Mouse (Mus musculus): ENCODE measurements at regions not wholly inside any gene's neighbourhood (a gene's known extent, or its start where the extent isn't known, plus 50 kb on each side); places are given as distances from the start of the nearest gene placed in this dataset.

DNA sequence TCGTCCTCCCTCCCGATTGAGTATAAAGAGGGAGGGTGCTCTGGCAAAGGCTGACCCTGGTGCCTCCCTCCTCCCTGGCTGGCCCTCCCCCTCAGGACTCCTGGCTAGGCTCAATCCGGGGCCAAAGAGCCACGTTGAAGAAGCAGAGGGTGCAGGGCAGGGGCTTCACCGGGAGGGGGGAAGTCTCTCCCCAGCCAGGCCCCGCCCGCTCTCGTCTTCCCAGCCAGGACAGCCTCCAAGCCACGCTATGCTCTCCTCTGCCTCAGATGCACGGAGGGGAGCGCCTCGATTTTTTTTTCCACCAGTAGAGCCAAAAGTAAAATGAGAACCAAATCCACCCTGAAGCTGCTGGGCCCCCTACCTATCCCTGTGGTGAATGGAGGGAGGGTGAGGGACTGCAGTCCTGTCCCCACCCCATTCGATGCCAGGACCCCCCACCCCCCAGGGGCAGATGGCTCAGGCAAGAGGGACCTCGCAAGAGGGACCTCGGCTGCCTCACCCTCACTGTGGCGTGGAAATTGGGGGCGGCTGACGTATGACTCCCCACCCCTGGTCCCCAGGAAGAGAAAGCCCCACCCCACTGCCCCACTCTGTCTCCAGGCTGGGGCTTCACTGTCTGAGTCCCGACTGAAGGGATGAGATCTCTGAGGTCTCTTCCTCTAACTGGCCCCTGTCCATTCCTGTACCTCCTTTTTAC lies 53.2 kb upstream of the Col1a1 start:
- no peak for DNase-seq

DNA sequence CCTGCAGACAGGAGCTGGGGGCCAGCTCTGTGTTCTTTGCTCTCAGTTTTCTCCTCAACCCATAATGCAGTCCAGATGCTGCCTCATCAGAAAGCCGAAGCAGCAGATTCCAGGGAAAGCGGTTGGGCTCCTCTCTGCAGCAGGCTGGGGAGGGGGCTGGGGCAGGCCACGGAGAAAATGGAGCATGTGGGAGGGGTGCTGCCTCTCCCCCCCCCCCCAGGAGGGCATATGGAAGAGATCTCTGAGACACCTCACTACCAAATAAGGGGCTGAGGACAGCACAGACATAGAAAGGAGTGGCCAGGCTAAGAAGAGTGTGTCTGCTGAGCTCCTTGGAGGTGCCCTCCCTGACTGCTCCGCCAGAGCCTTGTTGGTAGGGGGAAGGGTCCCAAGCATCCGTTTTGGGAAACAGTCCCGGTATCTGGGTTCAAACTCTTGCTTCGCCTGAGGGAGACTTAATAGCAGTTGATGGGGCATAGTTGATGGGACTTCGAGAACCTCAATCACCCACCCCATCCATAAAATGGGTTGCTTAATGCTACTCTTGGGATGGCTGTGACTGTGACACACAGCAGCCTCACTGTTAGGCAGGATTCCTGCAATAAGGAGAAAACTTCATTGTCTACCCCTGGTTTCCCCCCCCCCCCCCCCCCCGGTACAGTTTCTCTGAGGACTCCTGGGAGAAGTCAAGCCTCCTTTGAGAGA lies 53.9 kb upstream of the Col1a1 start:
- no peak for DNase-seq

DNA sequence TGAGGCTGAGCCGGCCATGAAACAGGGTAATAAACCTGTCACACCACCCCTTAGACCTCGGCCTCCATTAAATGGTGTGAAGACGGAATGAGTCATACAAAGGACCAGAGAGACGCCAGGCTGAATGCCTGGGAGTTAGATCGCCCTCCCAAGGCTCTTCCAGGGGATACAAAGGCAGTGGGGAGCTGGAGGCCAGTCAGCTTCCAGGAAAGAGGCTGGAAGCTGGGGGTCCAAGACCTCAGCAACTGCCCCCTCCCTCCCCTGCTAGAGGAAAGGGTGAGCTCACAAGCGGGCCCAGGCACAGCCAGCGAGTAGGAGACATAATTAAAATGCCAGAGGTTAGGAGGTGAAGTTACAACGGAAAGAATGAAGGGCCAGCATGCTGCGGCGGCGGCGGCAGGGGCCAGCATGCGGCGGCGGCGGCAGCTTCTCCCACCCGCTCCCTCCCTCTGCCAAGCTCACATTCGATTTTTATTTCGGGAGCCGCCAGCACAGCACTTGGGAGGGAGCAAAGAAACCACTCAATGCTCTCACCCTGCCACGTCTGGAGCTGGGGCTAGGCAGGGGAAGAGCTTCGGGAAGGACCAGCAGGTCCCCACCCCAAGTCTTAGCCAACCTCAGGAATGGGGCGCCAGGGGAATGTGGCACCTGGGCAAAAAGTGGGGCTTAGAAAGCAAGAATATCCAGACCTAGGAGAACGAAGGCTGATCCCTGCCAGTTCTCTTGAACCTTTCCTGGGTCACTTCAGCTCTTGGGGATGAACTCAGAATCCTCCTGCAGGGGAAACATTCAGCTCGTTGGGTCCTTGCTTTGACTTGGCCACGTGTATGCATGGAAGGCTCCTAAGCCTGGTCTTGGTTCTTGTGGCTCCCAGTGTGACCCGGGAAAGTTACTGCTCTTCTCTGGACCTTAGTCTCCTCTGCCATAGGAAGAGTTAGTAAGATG lies 54.9 kb upstream of the Col1a1 start:
- DNase-seq, result no peak

DNA sequence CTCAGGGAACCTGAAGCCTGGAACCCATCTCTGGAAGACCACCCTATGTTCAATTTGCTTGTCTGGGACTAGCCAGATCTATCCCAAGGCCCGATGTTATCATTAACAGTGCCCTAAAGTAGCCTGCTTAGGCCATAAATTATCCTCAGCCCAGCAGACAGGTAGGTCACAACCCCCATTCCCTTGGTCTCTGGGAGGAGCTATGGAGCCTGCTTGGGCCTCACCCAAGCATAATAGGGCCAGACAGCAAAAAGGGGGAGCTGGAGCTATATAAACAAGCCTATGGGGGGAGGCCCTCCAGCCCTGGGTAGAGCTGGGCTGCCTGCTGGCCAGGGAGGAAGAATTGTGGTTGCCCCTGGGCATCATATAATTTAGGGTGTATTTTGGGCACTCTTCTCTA lies 59.3 kb upstream of the Col1a1 start:
- DNase-seq, result no peak

DNA sequence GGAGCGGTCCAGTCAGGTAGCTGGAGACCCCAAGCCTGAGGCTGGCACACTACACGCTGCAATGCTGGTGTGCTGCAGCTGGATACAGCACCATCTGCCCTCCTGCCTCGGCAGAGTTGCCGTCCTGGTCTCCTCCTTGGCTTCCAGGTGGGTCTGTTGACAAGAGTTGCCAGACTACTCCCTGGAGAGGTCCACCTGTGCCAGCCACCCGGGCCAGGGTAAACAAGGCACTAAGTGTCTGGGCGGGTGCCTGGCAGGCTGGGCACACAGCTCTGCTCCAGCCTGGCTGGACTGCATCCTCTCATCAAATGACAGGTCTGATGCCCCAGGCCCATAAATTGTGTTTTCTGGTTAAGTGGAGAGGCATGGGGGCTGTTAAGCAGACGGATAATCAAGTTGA lies 61.0 kb upstream of the Col1a1 start:
- DNase-seq, result no peak

DNA sequence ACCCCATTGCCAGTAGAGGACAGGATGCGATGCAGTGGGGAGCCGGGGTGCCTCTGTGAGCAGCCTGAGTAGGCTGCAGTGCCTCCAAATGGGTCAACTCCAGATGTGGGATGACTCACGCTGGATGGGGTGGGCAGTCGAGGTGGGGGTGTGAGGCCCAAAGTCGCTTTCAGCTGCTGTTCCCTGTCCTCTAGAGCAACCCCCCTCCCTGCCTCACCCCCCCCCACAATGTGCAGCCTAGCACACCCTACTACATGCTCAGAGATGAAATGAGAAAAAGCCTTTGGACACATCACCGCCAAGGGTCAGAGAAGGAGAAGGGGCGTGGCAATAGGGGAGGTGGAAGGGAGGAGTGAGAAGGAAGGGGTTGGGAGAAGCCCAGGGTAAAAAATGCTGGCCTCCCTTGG lies 61.9 kb upstream of the Col1a1 start:
- DNase-seq, result no peak

DNA sequence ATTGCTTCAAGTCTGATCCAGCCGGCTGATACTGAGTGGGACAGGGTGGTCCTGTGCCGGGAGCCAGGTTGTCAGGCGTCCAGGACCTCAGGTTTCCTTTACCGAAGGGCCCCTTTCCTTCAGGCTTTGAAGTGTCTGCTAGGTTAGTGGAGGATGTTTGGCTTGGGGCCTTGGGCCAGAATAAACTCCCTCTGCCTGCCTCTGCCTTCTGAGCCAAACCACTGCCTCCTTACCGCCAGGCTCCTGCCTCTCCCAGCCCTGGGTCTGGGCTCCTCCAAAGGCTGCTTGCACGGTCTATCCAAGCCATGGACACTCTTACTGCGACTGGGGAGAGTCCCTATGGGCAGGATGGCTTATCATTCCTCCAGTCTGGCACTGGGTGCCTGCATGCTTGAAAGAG lies 62.3 kb upstream of the Col1a1 start:
- DNase-seq, result no peak

DNA sequence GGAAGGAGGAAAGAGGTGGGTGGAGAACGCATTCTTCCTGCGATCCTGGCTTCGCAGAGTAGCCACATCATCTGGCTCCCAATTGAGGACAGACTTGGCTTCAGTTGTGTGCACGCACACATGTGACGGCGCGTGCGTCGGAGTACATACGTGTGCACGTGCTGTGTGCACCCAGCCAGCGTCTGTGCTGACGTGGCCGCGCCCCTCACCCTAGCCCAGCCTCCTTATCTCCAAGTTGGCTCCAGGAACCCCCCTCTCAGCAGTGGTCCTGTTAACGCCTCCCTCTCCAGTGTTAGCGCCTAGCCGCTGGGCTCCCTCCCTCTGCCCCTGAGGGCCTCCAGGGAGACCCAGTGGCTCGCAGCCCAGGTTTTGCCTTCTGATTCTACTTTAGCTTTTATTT lies 63.1 kb upstream of the Col1a1 start:
- no peak for DNase-seq

DNA sequence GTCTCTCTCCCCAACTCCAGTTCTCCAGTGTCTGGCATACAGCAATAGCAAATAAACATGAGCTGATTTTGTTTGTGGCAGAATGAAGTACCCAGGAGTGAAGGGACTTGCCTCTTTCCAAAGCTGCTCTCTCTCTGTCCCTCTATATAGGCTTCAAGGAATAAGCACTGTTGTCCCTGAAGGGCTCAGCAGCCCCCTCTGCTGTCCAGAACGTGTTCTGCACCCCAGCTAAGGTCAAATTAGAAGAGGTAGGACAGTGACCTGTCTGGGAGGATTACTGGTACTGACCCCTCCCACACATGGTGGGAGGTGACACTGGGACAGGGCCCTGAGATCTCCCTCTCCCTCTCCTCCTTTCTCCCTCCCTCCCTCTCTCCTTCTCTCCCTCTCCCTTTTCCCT lies 65.7 kb upstream of the Col1a1 start:
- peak; percentile 57 for DNase-seq

DNA sequence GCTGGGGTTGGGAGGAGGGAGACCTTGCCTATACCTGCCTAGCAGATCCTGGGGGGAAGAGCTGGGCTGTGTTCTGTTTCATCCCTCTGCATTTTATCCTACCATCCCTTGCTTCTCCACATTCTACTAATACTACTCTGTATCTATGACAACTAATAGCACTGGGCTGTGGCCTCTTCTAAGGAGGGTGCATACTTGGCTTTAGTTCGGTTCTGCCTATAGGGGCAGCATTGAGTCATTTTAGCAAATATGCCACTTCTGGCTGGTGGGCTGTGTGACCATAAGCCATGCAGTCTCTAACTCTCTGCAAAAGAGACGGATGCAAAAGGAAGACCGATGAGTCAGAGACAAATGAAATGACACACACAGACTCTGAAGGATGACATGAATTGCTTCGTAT lies 66.2 kb upstream of the Col1a1 start:
- peak; percentile 22 for DNase-seq

DNA sequence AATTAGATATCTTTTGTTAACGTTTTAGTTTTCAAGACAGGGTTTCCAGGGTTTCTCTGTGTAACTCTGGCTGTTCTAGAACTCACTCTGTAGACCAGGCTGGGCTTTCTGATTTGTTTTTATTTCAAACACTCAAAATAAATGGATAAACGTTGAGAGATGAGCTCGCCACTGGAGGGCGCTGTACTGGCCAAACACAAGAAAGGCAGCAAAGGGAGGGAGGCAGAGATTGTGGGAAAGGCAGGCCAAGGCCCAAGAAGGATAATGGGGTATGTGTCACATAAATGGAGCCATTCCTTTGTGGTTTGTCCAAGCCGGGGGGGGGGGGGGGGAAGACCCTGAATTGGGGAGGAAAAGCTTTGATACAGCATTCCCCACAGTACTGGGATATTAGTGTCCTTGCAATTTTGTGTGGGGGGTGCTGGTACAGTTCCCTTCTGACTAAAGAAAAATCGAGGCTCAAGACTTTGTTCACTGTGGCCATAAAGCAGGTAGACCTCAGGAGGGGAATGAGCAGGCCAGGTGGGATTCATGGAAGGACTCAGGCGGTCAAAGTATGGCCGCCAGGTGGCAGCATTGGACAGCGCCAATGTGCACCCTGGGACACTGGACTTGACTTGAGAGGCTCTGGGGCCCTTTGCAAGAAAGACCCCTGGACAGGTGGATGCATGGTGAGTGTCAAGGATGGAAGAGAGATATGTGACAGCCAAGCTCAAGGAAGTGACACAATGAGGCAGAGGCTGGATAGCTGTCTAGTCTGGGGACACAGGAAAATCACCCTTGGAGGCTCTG lies 69.7 kb upstream of the Col1a1 start:
- peak; percentile 62 for DNase-seq

DNA sequence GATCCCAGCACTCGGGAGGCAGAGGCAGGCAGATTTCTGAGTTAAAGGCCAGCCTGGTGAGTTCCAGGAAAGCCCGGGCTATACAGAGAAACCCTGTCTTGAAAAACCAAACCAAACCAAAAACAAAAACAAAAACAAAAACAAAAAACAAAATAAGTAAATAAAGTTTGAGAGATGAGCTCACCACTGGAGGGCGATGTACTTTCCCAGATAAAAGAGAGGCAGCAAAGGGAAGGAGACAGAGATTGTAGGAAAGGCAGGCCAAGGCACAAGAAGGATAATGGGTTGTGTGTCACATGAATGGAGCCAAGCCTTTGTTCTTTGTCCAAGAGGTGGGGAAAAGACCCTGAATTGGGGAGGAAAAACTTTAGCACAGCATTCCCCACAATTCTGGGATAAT lies 67.6 kb upstream of the Tmem92 start:
- DNase-seq, result no peak

DNA sequence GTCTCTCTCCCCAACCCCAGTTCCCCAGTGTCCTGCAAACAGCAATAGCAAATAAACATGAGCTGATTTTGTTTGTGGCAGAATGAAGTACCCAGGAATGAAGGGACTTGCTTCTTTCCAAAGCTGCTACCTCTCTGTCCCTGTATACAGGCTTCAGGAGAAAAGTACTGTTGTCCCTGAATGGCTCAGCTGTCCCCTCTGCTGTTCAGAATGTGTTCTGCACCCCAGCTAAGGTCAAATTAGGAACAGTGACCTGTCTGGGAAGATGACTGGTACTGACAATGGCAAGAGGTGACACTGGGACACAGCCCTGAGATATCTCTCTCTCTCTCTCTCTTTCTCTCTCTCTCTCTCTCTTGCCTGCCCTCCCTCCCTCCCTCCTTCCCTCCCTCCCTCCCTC lies 56.6 kb upstream of the Tmem92 start:
- DNase-seq, result no peak

DNA sequence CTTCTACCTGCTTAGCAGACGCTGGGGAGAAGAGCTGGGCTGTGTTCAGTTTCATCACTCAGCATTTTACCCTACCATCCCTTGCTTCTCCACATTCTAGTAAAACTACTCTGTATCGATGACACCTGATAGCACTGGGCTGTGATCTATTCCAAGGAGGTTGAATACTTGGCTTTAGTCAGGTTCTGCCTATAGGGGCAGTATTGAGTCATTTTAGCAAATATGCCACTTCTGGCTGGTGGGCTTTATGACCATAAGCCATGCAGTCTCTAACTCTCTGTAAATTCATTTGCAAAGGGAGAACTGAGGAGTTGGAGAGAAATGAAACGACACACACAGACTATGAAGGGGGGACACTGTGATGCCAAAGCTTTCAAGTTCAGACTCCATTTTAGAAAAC lies 55.6 kb upstream of the Tmem92 start:
- DNase-seq, result no peak

DNA sequence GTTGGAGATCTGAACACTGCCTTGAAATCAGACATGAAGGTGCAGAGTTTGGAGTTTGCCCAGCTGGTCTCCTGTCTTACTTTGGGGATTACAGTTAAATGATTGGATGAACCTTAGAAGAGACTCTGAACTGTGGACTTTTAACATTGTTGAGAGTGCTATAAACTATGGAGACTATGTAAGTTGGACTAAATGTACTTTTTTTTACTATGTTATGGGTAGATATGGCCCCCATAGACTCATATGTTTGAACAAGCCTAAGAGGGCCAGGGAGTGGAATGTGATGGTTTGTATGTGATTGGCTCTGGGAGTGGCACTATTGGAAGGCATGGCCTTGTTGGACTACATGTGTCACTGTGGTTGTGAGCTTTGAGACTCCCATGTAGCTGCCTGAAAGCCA lies 53.8 kb upstream of the Tmem92 start:
- no peak for DNase-seq

DNA sequence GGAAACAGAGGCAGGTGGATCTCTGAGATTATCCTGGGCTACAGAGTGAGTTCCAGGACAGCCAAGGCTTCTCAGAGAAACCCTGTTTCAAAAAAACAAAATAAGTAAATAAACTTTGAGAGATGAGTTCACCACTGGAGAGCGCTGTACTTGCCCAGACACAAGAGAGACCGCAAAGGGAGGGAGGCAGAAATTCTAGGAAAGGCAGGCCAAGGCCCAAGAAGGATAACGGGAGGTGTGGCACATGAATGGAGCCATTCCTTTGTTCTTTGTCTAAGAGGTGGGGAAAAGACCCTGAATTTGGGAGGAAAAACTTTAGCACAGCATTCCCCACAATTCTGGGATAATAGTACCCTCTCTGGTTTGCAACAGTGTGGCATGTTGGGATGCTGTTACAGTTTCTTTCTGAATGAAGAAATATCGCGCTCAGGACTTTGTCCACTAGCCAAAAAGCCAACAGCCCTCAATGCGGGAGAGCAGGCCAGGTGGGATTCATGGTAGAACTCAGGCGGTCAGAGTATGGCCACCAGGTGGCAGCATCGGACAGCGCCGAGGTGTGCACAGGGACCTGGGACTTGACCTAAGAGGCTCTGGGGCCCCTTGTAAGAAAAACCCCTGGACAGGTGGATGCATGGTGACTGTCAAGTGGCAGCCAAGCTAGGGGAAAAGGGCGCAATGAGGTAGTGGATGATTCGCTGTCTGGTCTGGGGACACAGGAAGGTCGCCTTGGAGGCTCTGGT lies 49.9 kb upstream of the Tmem92 start:
- peak; percentile 59 for DNase-seq
